Mouse (Mus musculus): ENCODE results near the gene Wnt3.

DNA sequence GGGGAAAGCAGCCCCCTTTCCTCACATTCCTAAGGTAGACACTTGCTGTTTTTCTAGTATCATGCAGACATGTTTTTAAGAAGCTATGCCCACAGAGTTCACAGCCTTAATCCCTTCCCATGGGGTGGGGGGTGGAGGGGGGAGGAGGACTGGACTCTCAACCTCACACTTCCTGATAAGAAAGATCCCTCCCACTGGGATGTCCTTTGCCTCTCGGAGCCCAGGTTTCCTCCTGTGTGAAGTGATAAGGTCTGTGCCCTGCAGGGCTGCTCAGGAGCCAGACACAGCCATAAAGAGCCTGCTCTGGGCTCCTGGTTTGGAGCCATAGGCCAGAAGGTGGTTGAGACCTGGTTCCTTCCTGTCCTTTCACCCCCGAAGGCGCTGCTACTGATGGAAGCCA lies 40.9 kb downstream of the Wnt3 start:
- TF ChIP-seq CTCF (IDR thresholded peaks at IDR 0.05; ENCODE audit: control insufficient read depth, insufficient read depth, insufficient replicate concordance, low read depth, low read length) (no peak), POLR2A (IDR thresholded peaks at IDR 0.05; ENCODE audit: control insufficient read depth, low read depth, low read length) (no peak)

Measured in testis, adult 2 months (tissue).